Mouse (Mus musculus) stomach, postnatal 0 days (tissue): ENCODE data around the gene Ppt2.

Experiments used
- CTCF ChIP-seq: IDR thresholded peaks from 2 replicates; pipeline ENCODE4 v1.5.1; 2016; ENCODE audit warnings: antibody characterized with exemption, low read depth, mild to moderate bottlenecking, moderate library complexity
- EP300 ChIP-seq: optimal IDR thresholded peaks from 2 replicates; pipeline ENCODE3; 2016; ENCODE audit warnings: antibody characterized with exemption

DNA sequence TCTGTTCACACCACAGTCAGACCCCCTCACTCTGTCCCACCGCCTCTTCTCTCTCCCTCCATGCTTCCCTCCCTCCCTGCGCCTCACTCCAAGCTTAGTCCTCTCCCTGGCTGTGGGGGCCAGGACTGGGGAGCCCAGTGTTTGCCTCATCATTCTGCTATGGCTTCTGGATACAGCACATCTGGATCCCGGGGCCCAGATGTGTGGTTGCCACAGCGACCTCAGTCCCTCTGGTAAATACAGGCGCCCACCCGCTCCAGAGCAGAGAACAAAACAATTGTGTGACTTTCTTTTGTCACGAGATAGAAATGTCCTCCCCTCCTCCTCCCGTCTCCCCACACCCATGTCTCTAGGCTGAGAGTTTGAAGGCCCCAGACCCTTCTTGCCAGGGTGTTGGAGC, 28.4 kb upstream of the Ppt2 start:
- TF ChIP-seq CTCF (no peak), EP300 (no peak)
